Mouse (Mus musculus) heart, postnatal 25 days (tissue): ENCODE results near the gene Gpr82. TPM values are rescaled to one million over a fixed set of nuclear protein-coding genes. Genes with fewer than 3 reads are reported as not detected.

ENCODE experiments used
- DNase-seq: peaks from one replicate; pipeline ENCODE4 v3.0.0; 2022; ENCODE audit warnings: low spot score
- intact Hi-C: fragments of 180-260 bp; cut with DNase I; formaldehyde crosslinking; loops from one replicate; pipeline ENCODE4 v1.15.1; 2025
- microRNA-seq: library from miRNA; unstranded; fragments of <30 nt; microRNA quantifications from one replicate; pipeline ENCODE4 v1.2.0, GENCODE M21; 2022
- total RNA-seq, 2 experiments: library from RNA; stranded (reverse); gene quantifications; 2 replicates each; pipeline ENCODE4 v1.2.3; 2021

The Gpr82 gene
- total RNA-seq, 2 experiments from 2014 or later = not detected

DNA sequence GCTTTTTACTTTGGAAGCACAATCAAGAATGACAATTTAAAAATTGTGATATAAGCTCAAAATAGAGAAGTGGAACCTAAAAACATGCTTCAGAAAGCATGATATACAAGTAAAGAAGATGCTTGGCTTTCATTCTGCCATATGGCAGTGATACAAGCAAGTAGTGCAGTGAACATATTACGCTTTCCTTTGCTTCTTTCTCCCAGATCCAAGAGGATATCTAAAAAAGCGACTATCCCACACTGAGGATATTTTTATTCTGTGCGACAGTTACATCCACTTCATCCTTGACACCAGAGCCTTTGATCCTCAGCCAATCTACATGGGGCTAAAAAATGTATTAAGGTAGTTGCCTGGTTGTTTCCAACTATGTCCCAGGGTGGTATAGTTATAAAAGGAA, 20.6 kb downstream of the Gpr82 start:
- no peak for DNase-seq
- intact Hi-C loops = no loop called here

DNA sequence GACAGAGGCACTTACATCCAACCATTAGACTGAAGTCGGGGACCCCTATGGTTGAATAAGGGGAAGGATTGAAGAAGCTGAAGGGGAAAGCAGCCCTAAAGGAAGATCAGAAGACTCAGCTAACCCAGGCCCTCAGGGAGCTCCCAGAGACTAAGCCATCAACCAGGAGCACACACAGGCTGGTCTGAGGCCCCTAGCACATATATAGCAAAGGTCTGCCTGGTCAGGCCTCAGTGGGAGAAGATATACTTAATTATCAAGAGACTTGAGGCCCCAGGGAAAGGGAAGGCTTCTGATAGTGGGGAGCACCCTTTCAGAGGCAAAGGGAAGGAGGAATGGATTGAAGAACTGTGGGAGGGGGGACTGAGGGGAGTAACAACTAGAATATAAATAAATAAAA, 25.4 kb downstream of the Gpr82 start:
- intact Hi-C loops = no loop called here
- DNase-seq = no peak

DNA sequence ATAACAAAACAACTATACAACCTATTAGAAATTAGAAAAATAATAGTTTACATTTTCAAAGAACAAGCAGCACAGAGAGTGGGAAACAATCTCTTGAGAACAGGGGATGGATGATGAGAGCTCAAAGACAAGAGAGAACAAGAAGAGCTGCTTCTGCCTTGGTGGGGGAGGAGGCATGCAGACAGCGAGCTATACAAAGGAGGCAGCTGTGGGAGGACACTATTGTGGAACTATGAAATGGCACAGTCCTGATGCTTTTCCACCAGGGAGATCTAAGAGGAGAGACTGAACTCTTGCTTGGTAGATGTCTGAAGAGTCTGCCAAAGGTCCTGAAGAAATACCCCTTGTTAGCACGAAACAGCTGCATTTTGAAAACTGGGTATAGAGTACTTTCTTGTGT, 27.2 kb downstream of the Gpr82 start:
- DNase-seq = no peak
- intact Hi-C loops = no loop called here

DNA sequence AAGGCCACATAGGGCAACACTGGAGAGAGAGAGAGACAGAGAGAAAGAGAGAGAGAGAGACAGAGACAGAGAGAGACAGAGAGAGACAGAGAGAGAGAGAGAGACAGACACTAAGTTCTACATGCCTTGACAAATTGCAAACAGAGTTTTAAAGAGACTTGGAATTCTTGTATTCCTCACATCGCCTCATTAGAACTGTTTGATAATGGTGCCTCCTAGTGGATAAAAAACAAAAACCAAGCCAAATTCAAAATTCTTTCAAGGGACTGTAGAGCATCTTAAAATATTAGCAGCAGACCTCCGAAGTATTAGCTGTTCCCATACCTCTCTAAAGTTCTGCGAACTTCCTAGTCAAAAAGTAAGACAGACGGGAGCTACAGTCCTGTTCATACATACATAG, 30.7 kb downstream of the Gpr82 start:
- no peak for DNase-seq
- intact Hi-C loops = no loop called here

DNA sequence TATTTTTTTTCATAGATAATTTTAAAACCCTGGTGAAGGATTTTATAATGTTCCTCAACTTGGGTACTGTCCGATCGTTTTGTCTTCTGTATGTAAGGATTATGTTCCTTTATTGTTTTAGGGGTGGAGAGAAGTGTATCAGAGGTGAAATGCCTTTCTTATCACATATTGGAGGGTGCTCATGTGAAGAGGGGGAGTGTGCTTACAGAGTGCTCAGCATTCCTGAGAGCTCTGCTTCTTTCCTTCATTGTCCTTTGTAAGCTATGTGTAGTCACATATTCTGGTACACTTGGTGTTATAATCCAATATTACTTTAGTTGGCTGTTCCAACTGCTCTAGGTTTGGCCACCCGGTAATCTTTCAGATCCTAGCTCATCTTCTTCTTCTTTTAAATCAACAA, 39.5 kb downstream of the Gpr82 start:
- DNase-seq = no peak
- intact Hi-C loops = no loop called here

DNA sequence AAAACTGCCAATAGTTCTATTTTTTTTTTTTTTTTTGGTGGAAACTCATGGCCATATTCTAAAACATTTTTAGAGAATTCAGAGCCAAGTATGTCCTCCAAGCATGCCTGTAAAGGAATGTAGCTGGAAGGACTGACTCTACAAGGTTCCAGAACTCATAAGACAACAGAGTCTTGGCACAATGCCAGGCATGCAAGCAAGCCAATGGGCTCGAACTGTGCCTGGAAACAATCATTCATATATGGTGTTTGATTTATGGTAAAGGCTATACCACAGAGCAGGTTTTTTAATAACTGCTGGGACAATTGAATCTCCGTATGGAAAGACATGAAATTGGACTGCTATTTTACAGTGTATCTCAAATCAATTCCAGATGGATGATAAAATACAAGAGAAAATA, 43.9 kb downstream of the Gpr82 start:
- intact Hi-C loops = no loop called here
- DNase-seq = no peak

DNA sequence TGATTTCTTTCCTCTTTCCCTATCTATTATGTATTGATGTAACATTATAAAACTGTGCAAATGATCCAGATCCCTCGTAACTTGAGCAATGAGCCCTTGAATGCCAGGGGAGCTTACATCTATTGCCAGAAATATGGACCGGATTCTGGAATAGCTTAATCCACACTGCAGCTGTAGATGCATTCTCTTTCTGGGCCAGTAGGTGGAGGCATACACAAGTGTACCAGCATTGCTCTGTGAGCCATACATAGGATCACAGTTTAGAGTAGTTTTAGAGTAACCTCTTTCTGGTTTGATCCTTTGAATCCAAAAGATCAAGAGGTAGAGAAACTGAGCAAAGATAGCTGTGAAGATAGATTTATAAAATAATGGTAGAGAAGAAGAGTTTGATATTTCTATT, 49.0 kb downstream of the Gpr82 start:
- DNase-seq = no peak
- intact Hi-C loops = no loop called here

Small RNA genes lying within 50 kb of the gene (microRNA-seq; reads per million reads assigned to microRNA genes)
- gene Gm25246 = not detected

Other genes with a start within 250 kb of the Gpr82 start
- under 1 TPM; 0.13 to 0.20 TPM for gene Nyx, start 195.3 kb upstream of the Gpr82 start, total RNA-seq
- 1 to 10 TPM; 2.2 to 2.6 TPM for gene Gpr34, start 29.3 kb upstream of the Gpr82 start, total RNA-seq
- 10 to 100 TPM; 12.7 to 15.6 TPM for gene Cask, start 190.0 kb downstream of the Gpr82 start, total RNA-seq